Mouse (Mus musculus): ENCODE data around the gene Lrrtm3. TPM values are rescaled to one million over a fixed set of nuclear protein-coding genes. Genes with fewer than 3 reads are reported as not detected.
A peak's percentile ranks its signal among the peaks of the same experiment; 100 is the strongest.

Gene Lrrtm3
- polyA plus RNA-seq, 1 experiment from 2014 or later: 0.11 TPM

GRCm38 (mm10) chr10:64063704-64064103 is 26.4 kb downstream of the Lrrtm3 start:
- H3K4me3 ChIP-seq (ENCODE audit: low read depth, low read length): no peak overlapping the region
- no peak overlapping the region for H3K27ac ChIP-seq (ENCODE audit: low read length)
- H3K36me3 ChIP-seq (ENCODE audit: insufficient read depth, low read length): no peaks in the 10 kb centered on the region
- no peaks in the 10 kb centered on the region for H3K4me1 ChIP-seq (ENCODE audit: insufficient read depth, low read depth, low read length)
- ATAC-seq (no peak), DNase-seq (ENCODE audit: low spot score) (no peak)
- no peaks in the 10 kb centered on the region for H3K27me3 ChIP-seq (replicated peaks; ENCODE audit: insufficient read depth, low read length)
- TF ChIP-seq EP300 (IDR thresholded peaks at IDR 0.05) (no peak), CTCF (IDR thresholded peaks at IDR 0.05) (no peak)
- H3K9me3 ChIP-seq (ENCODE audit: low read length): no peaks in the 10 kb centered on the region
- H3K9ac ChIP-seq (replicated peaks; ENCODE audit: low read depth): no peak overlapping the region
- WGBS: 55% methylated on average over 9 of the region's 9 CpGs
- no peak overlapping the region for H3K4me2 ChIP-seq (replicated peaks; ENCODE audit: low read depth, low read length)

GRCm38 (mm10) chr10:64049946-64050345 is 40.1 kb downstream of the Lrrtm3 start:
- no peak for TF ChIP-seq CTCF (IDR thresholded peaks at IDR 0.05)
- no peak for TF ChIP-seq EP300 (IDR thresholded peaks at IDR 0.05)
- Histone ChIP-seq H3K36me3 (ENCODE audit: insufficient read depth, low read length) (no peaks in the 10 kb centered on the region), H3K4me2 (replicated peaks; ENCODE audit: low read depth, low read length) (no peak overlapping the region), H3K9me3 (ENCODE audit: low read length) (no peaks in the 10 kb centered on the region), H3K4me3 (ENCODE audit: low read depth, low read length) (no peak overlapping the region), H3K27me3 (replicated peaks; ENCODE audit: insufficient read depth, low read length) (no peaks in the 10 kb centered on the region), H3K4me1 (ENCODE audit: insufficient read depth, low read depth, low read length) (no peaks in the 10 kb centered on the region), H3K9ac (replicated peaks; ENCODE audit: low read depth) (no peak overlapping the region), H3K27ac (ENCODE audit: low read length) (no peak overlapping the region)
- DNase-seq (ENCODE audit: low spot score) (no peak), ATAC-seq (no peak)
- WGBS: 80% methylated on average over 6 of the region's 6 CpGs

GRCm38 (mm10) chr10:64049151-64049550 is 40.9 kb downstream of the Lrrtm3 start:
- whole genome bisulfite sequencing: 36% methylated on average over 6 of the region's 6 CpGs
- Histone ChIP-seq H3K27me3 (replicated peaks; ENCODE audit: insufficient read depth, low read length) (no peaks in the 10 kb centered on the region), H3K27ac (ENCODE audit: low read length) (no peak overlapping the region), H3K4me1 (ENCODE audit: insufficient read depth, low read depth, low read length) (no peaks in the 10 kb centered on the region), H3K4me2 (replicated peaks; ENCODE audit: low read depth, low read length) (no peak overlapping the region), H3K36me3 (ENCODE audit: insufficient read depth, low read length) (no peaks in the 10 kb centered on the region), H3K9me3 (ENCODE audit: low read length) (no peaks in the 10 kb centered on the region), H3K9ac (replicated peaks; ENCODE audit: low read depth) (no peak overlapping the region), H3K4me3 (ENCODE audit: low read depth, low read length) (no peak overlapping the region)
- peak; percentile 87 for DNase-seq (ENCODE audit: low spot score)
- peak; percentile 57 for TF ChIP-seq EP300 (IDR thresholded peaks at IDR 0.05)
- TF ChIP-seq CTCF (IDR thresholded peaks at IDR 0.05): no peak
- ATAC-seq: peak; percentile 89

DNA sequence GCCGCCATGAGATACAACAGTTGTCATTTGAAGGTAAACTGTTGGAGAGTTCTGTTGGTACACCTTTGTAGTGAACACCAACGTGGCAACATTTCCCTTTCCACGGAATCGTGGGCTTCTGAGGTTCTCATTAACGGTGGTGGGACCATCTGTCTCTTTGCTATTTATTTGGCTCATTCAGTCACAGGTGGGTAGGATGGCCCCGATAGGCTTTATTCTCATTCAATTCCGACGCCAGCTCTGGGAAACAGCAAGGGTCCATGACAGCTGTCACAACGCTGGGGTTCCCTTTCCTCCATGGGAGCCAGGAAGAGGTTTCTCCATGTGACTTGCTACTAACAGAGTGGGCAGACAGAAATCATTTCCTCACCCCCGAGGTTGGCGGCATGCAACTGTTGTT is 48.2 kb downstream of the Lrrtm3 start:
- H3K27me3 ChIP-seq (replicated peaks; ENCODE audit: insufficient read depth, low read length): no peaks in the 10 kb centered on the region
- H3K4me3 ChIP-seq (ENCODE audit: low read depth, low read length): no peak overlapping the region
- H3K9ac ChIP-seq (replicated peaks; ENCODE audit: low read depth): no peak overlapping the region
- ATAC-seq (no peak), DNase-seq (ENCODE audit: low spot score) (no peak)
- H3K4me1 ChIP-seq (ENCODE audit: insufficient read depth, low read depth, low read length): no peaks in the 10 kb centered on the region
- WGBS: 81% methylated on average over 11 of the region's 11 CpGs
- no peak overlapping the region for H3K4me2 ChIP-seq (replicated peaks; ENCODE audit: low read depth, low read length)
- H3K27ac ChIP-seq (ENCODE audit: low read length): no peak overlapping the region
- no peaks in the 10 kb centered on the region for H3K9me3 ChIP-seq (ENCODE audit: low read length)
- no peaks in the 10 kb centered on the region for H3K36me3 ChIP-seq (ENCODE audit: insufficient read depth, low read length)
- no peak for TF ChIP-seq EP300 (IDR thresholded peaks at IDR 0.05)
- no peak for TF ChIP-seq CTCF (IDR thresholded peaks at IDR 0.05)

DNA sequence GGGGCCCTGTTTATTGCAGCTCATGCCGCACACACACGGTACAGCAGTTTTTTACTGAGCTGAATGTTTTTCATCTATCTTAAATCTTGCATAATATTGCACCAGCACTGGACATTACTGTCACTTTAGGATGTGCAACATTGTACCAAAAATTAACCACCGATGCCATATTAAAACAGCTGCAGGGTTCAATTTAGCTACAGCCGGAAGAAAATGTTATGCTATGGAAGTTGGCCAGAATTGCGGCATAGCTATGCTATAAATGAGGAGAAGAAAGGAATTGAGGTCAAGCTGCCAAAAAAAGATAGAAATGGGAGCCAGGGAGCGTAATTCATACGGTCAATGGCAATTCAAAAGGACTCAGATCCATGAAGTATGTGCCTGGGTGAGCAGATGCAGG is 48.9 kb downstream of the Lrrtm3 start:
- Histone ChIP-seq H3K9me3 (ENCODE audit: low read length) (no peaks in the 10 kb centered on the region), H3K4me3 (ENCODE audit: low read depth, low read length) (no peak overlapping the region), H3K9ac (replicated peaks; ENCODE audit: low read depth) (no peak overlapping the region), H3K27me3 (replicated peaks; ENCODE audit: insufficient read depth, low read length) (no peaks in the 10 kb centered on the region), H3K4me1 (ENCODE audit: insufficient read depth, low read depth, low read length) (no peaks in the 10 kb centered on the region), H3K36me3 (ENCODE audit: insufficient read depth, low read length) (no peaks in the 10 kb centered on the region), H3K27ac (ENCODE audit: low read length) (no peak overlapping the region), H3K4me2 (replicated peaks; ENCODE audit: low read depth, low read length) (no peak overlapping the region)
- ATAC-seq (peak; percentile 44; the same call in 1 of the 2 replicates), DNase-seq (ENCODE audit: low spot score) (peak; percentile 74)
- 62% methylated on average over 7 of the region's 7 CpGs for WGBS
- TF ChIP-seq CTCF (IDR thresholded peaks at IDR 0.05) (no peak), EP300 (IDR thresholded peaks at IDR 0.05) (peak; percentile 31; the same call in 1 of the 2 replicates)

DNA sequence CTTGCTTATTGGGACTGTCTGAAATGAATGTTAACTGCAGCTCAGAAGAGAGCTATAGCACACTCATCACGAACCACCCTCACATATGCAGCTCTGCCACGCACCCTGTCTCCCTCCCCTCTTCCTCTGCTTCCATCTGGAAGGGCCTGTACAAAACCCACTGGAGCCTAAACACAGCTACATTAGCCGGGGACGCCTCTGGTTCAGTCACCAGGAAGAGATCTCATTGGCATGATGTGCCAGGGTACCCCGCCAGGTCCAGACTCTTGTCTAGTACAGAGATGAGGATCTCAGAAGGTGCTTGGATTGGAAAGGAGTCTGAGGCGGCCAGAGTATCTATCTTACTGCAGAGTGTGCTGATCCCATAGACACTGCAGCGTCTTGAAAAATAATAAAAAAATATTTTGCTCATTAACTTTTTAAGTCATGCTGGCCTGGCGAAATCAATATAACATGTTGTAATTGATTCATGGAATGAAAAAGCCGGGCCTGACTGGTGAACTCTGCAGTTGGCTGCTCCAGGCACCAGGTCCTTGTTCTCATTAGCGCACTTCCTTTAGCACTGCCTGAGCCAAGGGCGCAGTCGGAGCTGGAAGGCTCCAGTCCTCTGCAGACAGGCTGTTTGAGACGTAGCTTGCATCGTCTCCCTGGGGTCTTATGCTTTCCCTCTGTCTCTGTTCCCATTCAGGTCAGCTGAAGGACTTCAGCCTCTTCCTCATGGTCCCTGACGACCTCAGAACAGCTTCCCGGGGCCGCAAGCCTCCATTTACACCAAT is 50.1 kb downstream of the Lrrtm3 start:
- Histone ChIP-seq H3K4me3 (ENCODE audit: low read depth, low read length) (no peak overlapping the region), H3K9ac (replicated peaks; ENCODE audit: low read depth) (no peak overlapping the region), H3K27me3 (replicated peaks; ENCODE audit: insufficient read depth, low read length) (no peaks in the 10 kb centered on the region), H3K27ac (ENCODE audit: low read length) (no peak overlapping the region), H3K4me2 (replicated peaks; ENCODE audit: low read depth, low read length) (no peak overlapping the region), H3K4me1 (ENCODE audit: insufficient read depth, low read depth, low read length) (no peaks in the 10 kb centered on the region), H3K36me3 (ENCODE audit: insufficient read depth, low read length) (no peaks in the 10 kb centered on the region), H3K9me3 (ENCODE audit: low read length) (no peaks in the 10 kb centered on the region)
- DNase-seq (ENCODE audit: low spot score): peak; percentile 9
- ATAC-seq: no peak
- TF ChIP-seq CTCF (IDR thresholded peaks at IDR 0.05) (no peak), EP300 (IDR thresholded peaks at IDR 0.05) (no peak)
- WGBS: 71% methylated on average over 17 of the region's 17 CpGs
